Comparison of ENCODE assay signal across 10 mouse cellular contexts in genomic region chr14:61055864-61056263, GRCm38 (mm10). TPM values are rescaled to one million over a fixed set of nuclear protein-coding genes. Genes with fewer than 3 reads are reported as not detected.
DNase-seq lines count a peak whose midpoint lies in the region; ATAC-seq lines count a peak whose summit lies in the region.
"Had no signal": no experiment of that assay in that cellular context is flagged by ENCODE, and none has a peak within 500 bp of the region (broad histone marks: within the 10 kb centered on the region; RNA-seq: fewer than 3 reads in every experiment).

No protein-coding gene starts in this region.

- no peaks in the 10 kb centered on the region for H3K36me3 ChIP-seq in kidney, embryonic 16.5 days (ENCODE audit: insufficient read depth, low read length)
- no peaks in the 10 kb centered on the region for H3K36me3 ChIP-seq in embryonic facial prominence, embryonic 15.5 days
- no peaks in the 10 kb centered on the region for H3K36me3 ChIP-seq in hindbrain, embryonic 13.5 days
- no peaks in the 10 kb centered on the region for H3K36me3 ChIP-seq in midbrain, embryonic 15.5 days (replicated peaks)

- peak overlapping the region; percentile 52; the same call in 1 of the 2 replicates for H3K9ac ChIP-seq in kidney, embryonic 16.5 days (replicated peaks; ENCODE audit: low read length)
- no peak overlapping the region for H3K9ac ChIP-seq in embryonic facial prominence, embryonic 15.5 days
- no peak overlapping the region for H3K9ac ChIP-seq in hindbrain, embryonic 13.5 days
- no peak overlapping the region for H3K9ac ChIP-seq in midbrain, embryonic 15.5 days

- DNase-seq in kidney, postnatal 10 days = no peak
- no peak for DNase-seq in cerebellum, adult 18-20 months
- no peak for DNase-seq in adipocyte (ENCODE audit: low spot score)
- no peak for DNase-seq in B cell, adult 2 months
- DNase-seq: cerebellum, postnatal 10 days; kidney, postnatal 36 days had no signal

- 36% methylated on average over 1 of the region's 1 CpGs for WGBS in kidney, embryonic 16.5 days
- 64% methylated on average over 1 of the region's 1 CpGs for WGBS in embryonic facial prominence, embryonic 15.5 days
- WGBS in hindbrain, embryonic 13.5 days = 70% methylated on average over 1 of the region's 1 CpGs
- WGBS in midbrain, embryonic 15.5 days = 42% methylated on average over 1 of the region's 1 CpGs

- H3K27ac ChIP-seq in kidney, embryonic 16.5 days (ENCODE audit: low read length) = no peak overlapping the region
- no peak overlapping the region for H3K27ac ChIP-seq in embryonic facial prominence, embryonic 15.5 days (replicated peaks)
- H3K27ac ChIP-seq in hindbrain, embryonic 13.5 days = no peak overlapping the region
- no peak overlapping the region for H3K27ac ChIP-seq in midbrain, embryonic 15.5 days

- no peaks in the 10 kb centered on the region; the same call in 1 of the 2 replicates for H3K27me3 ChIP-seq in kidney, embryonic 16.5 days (ENCODE audit: insufficient read depth, low read length)
- no peaks in the 10 kb centered on the region for H3K27me3 ChIP-seq in embryonic facial prominence, embryonic 15.5 days
- peaks cover 40% of the 10 kb centered on the region for H3K27me3 ChIP-seq in hindbrain, embryonic 13.5 days
- H3K27me3 ChIP-seq in midbrain, embryonic 15.5 days (replicated peaks) = 0 out of 2 replicates have a peak, but pooled peaks cover 5% of the 10 kb centered on the region

- peaks cover 6% of the 10 kb centered on the region; the same call in 1 of the 2 replicates for H3K9me3 ChIP-seq in kidney, embryonic 16.5 days (ENCODE audit: low read length)
- H3K9me3 ChIP-seq in embryonic facial prominence, embryonic 15.5 days (replicated peaks) = no peaks in the 10 kb centered on the region
- H3K9me3 ChIP-seq in hindbrain, embryonic 13.5 days = no peaks in the 10 kb centered on the region
- no peaks in the 10 kb centered on the region for H3K9me3 ChIP-seq in midbrain, embryonic 15.5 days

- H3K4me3 ChIP-seq in kidney, embryonic 16.5 days (ENCODE audit: low read length) = peak overlapping the region; percentile 38
- H3K4me3 ChIP-seq in embryonic facial prominence, embryonic 15.5 days (replicated peaks) = peak overlapping the region; percentile 37; the same call in 1 of the 2 replicates
- H3K4me3 ChIP-seq in hindbrain, embryonic 13.5 days = peak overlapping the region; percentile 34
- no peak overlapping the region for H3K4me3 ChIP-seq in midbrain, embryonic 15.5 days

- ATAC-seq in kidney, embryonic 16.5 days (ENCODE audit: low FRiP score, low TSS enrichment) = no peak
- no peak for ATAC-seq in embryonic facial prominence, embryonic 15.5 days (ENCODE audit: insufficient number of reproducible peaks, low FRiP score, low TSS enrichment, low read depth)
- ATAC-seq in hindbrain, embryonic 13.5 days (ENCODE audit: low FRiP score) = no peak
- ATAC-seq in midbrain, embryonic 15.5 days (replicated peaks) = 0 out of 2 replicates have a peak, but pooled peaks have one; percentile 33

- peaks cover 15% of the 10 kb centered on the region for H3K4me1 ChIP-seq in kidney, embryonic 16.5 days (ENCODE audit: insufficient read depth, low read length)
- H3K4me1 ChIP-seq in embryonic facial prominence, embryonic 15.5 days = peaks cover 26% of the 10 kb centered on the region
- peaks cover 15% of the 10 kb centered on the region for H3K4me1 ChIP-seq in hindbrain, embryonic 13.5 days (replicated peaks)
- H3K4me1 ChIP-seq in midbrain, embryonic 15.5 days = peaks cover 22% of the 10 kb centered on the region

- H3K4me2 ChIP-seq in kidney, embryonic 16.5 days (replicated peaks; ENCODE audit: low read depth, low read length) = peak overlapping the region; percentile 60
- peak overlapping the region; percentile 59 for H3K4me2 ChIP-seq in embryonic facial prominence, embryonic 15.5 days (replicated peaks)
- peak overlapping the region; percentile 57 for H3K4me2 ChIP-seq in hindbrain, embryonic 13.5 days
- peak overlapping the region; percentile 58 for H3K4me2 ChIP-seq in midbrain, embryonic 15.5 days

RNA-seq across cellular contexts. Expression of gene Tnfrsf19, which starts 9.6 kb away (rescaled TPM):
- 17.0 and 18.9 TPM in 2 replicates for polyA plus RNA-seq in kidney, embryonic 16.5 days (2015; fragmentation: Nextera tagmentation; extraction: Ambion mirVana)
- 99.6 and 104 TPM in 2 replicates for polyA plus RNA-seq in embryonic facial prominence, embryonic 15.5 days (2015; fragmentation: Nextera tagmentation; extraction: Ambion mirVana)
- polyA plus RNA-seq in hindbrain, embryonic 13.5 days (2015; fragmentation: Nextera tagmentation; extraction: Ambion mirVana) = 31.5 and 35.1 TPM in 2 replicates
- polyA plus RNA-seq in midbrain, embryonic 15.5 days (2015; fragmentation: Nextera tagmentation; extraction: Ambion mirVana) = 37.2 and 40.5 TPM in 2 replicates
